Mouse (Mus musculus) megakaryocyte, adult 5-6 weeks (primary cell): ENCODE measurements around the gene Coro1c. TPM values are rescaled to one million over a fixed set of nuclear protein-coding genes. Genes with fewer than 3 reads are reported as not detected.

ENCODE experiments used
- ATAC-seq: 2 replicates; pipeline ENCODE4 v1.8.0; 2016; ENCODE audit warnings: mild to moderate bottlenecking, inconsistent platforms; ENCODE audit not compliant: poor library complexity, severe bottlenecking
- total RNA-seq, 2 experiments: library from RNA; stranded (forward) in 1 of 2; stranded (reverse) in 1 of 2; fragments of 153-499, 151-499 nt in 1 of 2; fragments of 221-1000, 200-1000 nt in 1 of 2; gene quantifications; 2 replicates each; pipeline versions ENCODE4 v1.2.3 to v1.2.4; 2015 to 2017

The Coro1c gene
- total RNA-seq, 2 experiments from 2014 or later: 93.2 to 145 TPM

- no peak for ATAC-seq
These were observed 102.1 kb downstream of the Coro1c start for GRCm38 (mm10) chr5:113806414-113806813.

GRCm38 (mm10) chr5:113805301-113805700 is 103.3 kb downstream of the Coro1c start:
- peak; percentile 87 for ATAC-seq

GRCm38 (mm10) chr5:113804395-113804966 is 104.1 kb downstream of the Coro1c start:
- no peak for ATAC-seq

GRCm38 (mm10) chr5:113800280-113800679 is 108.3 kb downstream of the Coro1c start, which contains the start of gene Tmem119:
Gene Tmem119, minus strand, starts transcription at chr5:113800516.
- peak; percentile 28; the same call in 1 of the 2 replicates for ATAC-seq

- ATAC-seq: no peak
These were observed 108.9 kb downstream of the Coro1c start for GRCm38 (mm10) chr5:113799691-113800090.

- no peak for ATAC-seq
These were observed 110.0 kb downstream of the Coro1c start for GRCm38 (mm10) chr5:113798525-113798924.

- peak; percentile 53 for ATAC-seq
These were observed 111.2 kb downstream of the Coro1c start for GRCm38 (mm10) chr5:113797149-113797882.

- ATAC-seq: no peak
These were observed 112.0 kb downstream of the Coro1c start for GRCm38 (mm10) chr5:113796401-113797148.

Other genes with a start within 250 kb of the Coro1c start
- not detected in 2 replicates for gene 1700069L16Rik, start 184.0 kb downstream of the Coro1c start, total RNA-seq (2015)
- gene 1700069L16Rik, start 184.0 kb downstream of the Coro1c start, total RNA-seq (2017): not detected in 2 replicates
- gene Ficd, start 173.0 kb downstream of the Coro1c start, total RNA-seq (2015): 3.9 and 4.2 TPM in 2 replicates
- gene Ficd, start 173.0 kb downstream of the Coro1c start, total RNA-seq (2017): 2.5 and 2.8 TPM in 2 replicates
- 9.9 and 11.9 TPM in 2 replicates for gene Sart3, start 136.2 kb downstream of the Coro1c start, total RNA-seq (2015)
- gene Sart3, start 136.2 kb downstream of the Coro1c start, total RNA-seq (2017): 26.1 and 28.3 TPM in 2 replicates
- 107 and 114 TPM in 2 replicates for gene Iscu, start 136.0 kb downstream of the Coro1c start, total RNA-seq (2015)
- gene Iscu, start 136.0 kb downstream of the Coro1c start, total RNA-seq (2017): 80.8 and 95.5 TPM in 2 replicates
- 1.9 and 2.8 TPM in 2 replicates for gene Tmem119, start 108.2 kb downstream of the Coro1c start, total RNA-seq (2015)
- 2.3 and 3.2 TPM in 2 replicates for gene Tmem119, start 108.2 kb downstream of the Coro1c start, total RNA-seq (2017)
- 718 and 733 TPM in 2 replicates for gene Selplg, start 76.1 kb downstream of the Coro1c start, total RNA-seq (2015)
- gene Selplg, start 76.1 kb downstream of the Coro1c start, total RNA-seq (2017): 291 and 312 TPM in 2 replicates
- 10.2 and 10.4 TPM in 2 replicates for gene Ssh1, start 85.1 kb upstream of the Coro1c start, total RNA-seq (2015)
- 4.7 and 4.9 TPM in 2 replicates for gene Ssh1, start 85.1 kb upstream of the Coro1c start, total RNA-seq (2017)
- not detected in 2 replicates for gene Dao, start 94.9 kb upstream of the Coro1c start, total RNA-seq (2015)
- not detected in 2 replicates for gene Dao, start 94.9 kb upstream of the Coro1c start, total RNA-seq (2017)
- gene Usp30, start 156.7 kb upstream of the Coro1c start, total RNA-seq (2015): 2.8 and 7.2 TPM in 2 replicates
- 3.5 and 4.7 TPM in 2 replicates for gene Usp30, start 156.7 kb upstream of the Coro1c start, total RNA-seq (2017)
- gene Svop, start 182.8 kb upstream of the Coro1c start, total RNA-seq (2015): not detected in 2 replicates
- not detected in 2 replicates for gene Svop, start 182.8 kb upstream of the Coro1c start, total RNA-seq (2017)
- 3.0 and 3.2 TPM in 2 replicates for gene Alkbh2, start 219.5 kb upstream of the Coro1c start, total RNA-seq (2015)
- gene Alkbh2, start 219.5 kb upstream of the Coro1c start, total RNA-seq (2017): 1.4 and 1.6 TPM in 2 replicates
- 3.0 and 3.1 TPM in 2 replicates for gene Ung, start 221.6 kb upstream of the Coro1c start, total RNA-seq (2015)
- gene Ung, start 221.6 kb upstream of the Coro1c start, total RNA-seq (2017): 6.1 and 9.7 TPM in 2 replicates
- gene Acacb, start 237.8 kb upstream of the Coro1c start, total RNA-seq (2015): 0.02 and 0.05 TPM in 2 replicates
- 0.07 TPM in 1 of 2 replicates, not detected in the other for gene Acacb, start 237.8 kb upstream of the Coro1c start, total RNA-seq (2017)